Mouse (Mus musculus) liver, embryonic 11.5 days (tissue): Measurements from ENCODE around the gene Luzp1. TPM values are rescaled to one million over a fixed set of nuclear protein-coding genes. Genes with fewer than 3 reads are reported as not detected.

Experiments
- ATAC-seq: fragments of 200-750 bp; cut with Nextera tagmentation; replicated peaks from 2 replicates; pipeline ENCODE4 v1.8.0; 2017; ENCODE audit warnings: moderate number of reproducible peaks, mild to moderate bottlenecking, moderate TSS enrichment, moderate library complexity; ENCODE audit not compliant: low FRiP score
- DNase-seq: peaks from one replicate; pipeline ENCODE4 v3.0.0-alpha.2; 2017; ENCODE audit warnings: low spot score
- H3K27ac ChIP-seq: fragments of 300-500 bp; sonication (generic); 2 replicates; pipeline ENCODE4 v1.5.1; 2014; ENCODE audit warnings: mild to moderate bottlenecking, low read depth, low read length, control low read depth
- H3K27me3 ChIP-seq: fragments of 300-500 bp; sonication (generic); replicated peaks from 2 replicates; pipeline ENCODE4 v1.6.1; 2014; ENCODE audit warnings: low read length, mixed read lengths; ENCODE audit not compliant: control insufficient read depth, insufficient read depth
- H3K36me3 ChIP-seq: fragments of 300-500 bp; sonication (generic); 2 replicates; pipeline ENCODE4 v1.6.1; 2014; ENCODE audit warnings: mild to moderate bottlenecking, low read length, moderate library complexity, mixed read lengths; ENCODE audit not compliant: control insufficient read depth, insufficient read depth
- H3K4me1 ChIP-seq: fragments of 300-500 bp; sonication (generic); replicated peaks from 2 replicates; pipeline ENCODE4 v1.6.1; 2014; ENCODE audit warnings: low read length, mixed read lengths; ENCODE audit not compliant: control insufficient read depth, insufficient read depth
- H3K4me2 ChIP-seq: fragments of 300-500 bp; sonication (generic); 2 replicates; pipeline ENCODE4 v1.6.1; 2014; ENCODE audit warnings: mild to moderate bottlenecking, control low read depth, moderate library complexity
- H3K4me3 ChIP-seq: fragments of 300-500 bp; sonication (generic); 2 replicates; pipeline ENCODE4 v1.5.1; 2014; ENCODE audit warnings: low read depth, low read length, control low read depth
- H3K9ac ChIP-seq: fragments of 300-500 bp; sonication (generic); 2 replicates; pipeline ENCODE4 v1.6.1; 2014; ENCODE audit warnings: low read depth, low read length, control low read depth
- H3K9me3 ChIP-seq: fragments of 300-500 bp; sonication (generic); 2 replicates; pipeline ENCODE4 v1.6.1; 2016; ENCODE audit warnings: low read length, inconsistent platforms, mixed read lengths; ENCODE audit not compliant: control insufficient read depth
- WGBS: fragments of 180-500 bp; shearing (Covaris S2); extraction: QIAGEN DNeasy Blood & Tissue Kit; methylation state at CpG from one replicate; pipeline ENCODE4 v1.1.7; 2014; 5-methylcytosine and 5-hydroxymethylcytosine counted together
- polyA plus RNA-seq: library from polyadenylated mRNA; unstranded; fragments of >200 nt; fragmentation: Nextera tagmentation; extraction: Ambion mirVana; gene quantifications from 2 replicates; pipeline ENCODE4 v1.2.1, GENCODE M21; 2014

The Luzp1 gene
- polyA plus RNA-seq, 1 experiment from 2014 or later = 44.7 TPM

DNA sequence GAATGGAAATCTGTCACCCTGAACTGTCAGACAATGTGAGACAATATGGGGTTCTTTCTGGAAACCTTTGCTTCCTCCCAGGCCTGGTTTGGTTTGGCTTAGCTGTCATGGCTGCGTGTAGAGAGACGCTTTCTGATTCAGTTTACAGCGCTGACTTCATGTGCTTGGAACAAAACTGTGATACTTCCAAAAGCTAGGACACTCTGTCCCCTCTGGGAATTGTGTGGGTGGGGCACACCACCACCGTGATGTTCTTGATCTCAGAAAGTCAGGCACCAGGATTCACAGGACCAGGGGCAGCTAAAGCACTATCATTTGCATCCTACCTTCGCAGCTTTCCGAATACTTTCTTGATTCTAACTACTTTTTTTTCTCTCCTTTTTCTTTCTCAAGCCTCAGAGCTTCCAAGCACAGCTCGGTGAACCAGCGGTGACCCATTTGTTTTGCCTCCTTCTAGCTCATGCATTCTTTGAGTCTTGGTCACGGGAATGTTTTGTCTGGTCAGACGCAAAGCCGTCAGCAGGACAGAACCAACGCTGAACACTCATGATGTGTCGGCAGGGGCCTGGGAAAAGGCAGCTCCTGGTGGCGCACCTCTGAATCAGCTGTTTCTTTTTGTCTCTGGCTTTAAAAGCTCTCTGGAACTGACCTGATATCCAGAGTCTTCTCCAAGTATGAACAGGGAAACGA is 28.1 kb upstream of the Luzp1 start:
- WGBS = 81% methylated on average over 15 of the region's 15 CpGs
- no peaks in the 10 kb centered on the region for H3K9me3 ChIP-seq
- no peaks in the 10 kb centered on the region for H3K4me1 ChIP-seq
- H3K9ac ChIP-seq = no peak overlapping the region
- no peak overlapping the region for H3K4me2 ChIP-seq
- no peaks in the 10 kb centered on the region for H3K36me3 ChIP-seq
- H3K27me3 ChIP-seq = no peaks in the 10 kb centered on the region; the same call in 1 of the 2 replicates
- H3K4me3 ChIP-seq = no peak overlapping the region
- DNase-seq (no peak), ATAC-seq (no peak)
- no peak overlapping the region for H3K27ac ChIP-seq

GRCm38 (mm10) chr4:136444561-136444960 is 25.0 kb upstream of the Luzp1 start:
- Histone ChIP-seq H3K36me3 (no peaks in the 10 kb centered on the region), H3K9ac (no peak overlapping the region), H3K4me3 (no peak overlapping the region), H3K4me1 (no peaks in the 10 kb centered on the region), H3K27ac (no peak overlapping the region), H3K27me3 (no peaks in the 10 kb centered on the region), H3K4me2 (no peak overlapping the region), H3K9me3 (no peaks in the 10 kb centered on the region)
- WGBS = 74% methylated on average over 4 of the region's 4 CpGs
- no peak for DNase-seq
- ATAC-seq = no peak

GRCm38 (mm10) chr4:136449795-136450194 is 19.8 kb upstream of the Luzp1 start:
- H3K9ac ChIP-seq = no peak overlapping the region
- H3K9me3 ChIP-seq = no peaks in the 10 kb centered on the region
- peaks cover 4% of the 10 kb centered on the region for H3K4me1 ChIP-seq
- H3K27ac ChIP-seq = no peak overlapping the region
- WGBS = 80% methylated on average over 5 of the region's 5 CpGs
- no peak overlapping the region for H3K4me2 ChIP-seq
- no peak for ATAC-seq
- no peak overlapping the region for H3K4me3 ChIP-seq
- H3K27me3 ChIP-seq = no peaks in the 10 kb centered on the region
- no peaks in the 10 kb centered on the region for H3K36me3 ChIP-seq
- DNase-seq = no peak

DNA sequence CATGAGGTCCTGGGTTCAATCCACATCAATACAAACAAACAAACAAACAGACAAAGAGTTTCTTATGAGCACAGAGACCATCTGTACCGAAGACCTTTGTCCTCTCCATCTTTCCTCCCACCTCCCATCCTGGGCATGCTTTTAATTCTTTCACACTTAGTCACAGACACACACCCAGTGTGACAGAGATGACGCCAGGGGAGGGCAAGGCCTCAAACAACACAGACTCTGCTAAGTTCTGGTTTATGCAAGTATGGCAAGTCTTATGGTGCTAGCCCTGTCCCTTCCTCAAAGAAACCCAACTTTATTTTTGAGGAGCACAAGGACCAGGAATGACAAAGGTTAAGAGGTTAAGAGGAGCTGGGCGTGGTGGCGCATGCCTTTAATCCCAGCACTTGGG is 19.3 kb upstream of the Luzp1 start:
- Histone ChIP-seq H3K27ac (no peak overlapping the region), H3K4me1 (peaks cover 4% of the 10 kb centered on the region), H3K36me3 (no peaks in the 10 kb centered on the region), H3K9me3 (no peaks in the 10 kb centered on the region), H3K27me3 (no peaks in the 10 kb centered on the region), H3K4me2 (no peak overlapping the region), H3K4me3 (no peak overlapping the region), H3K9ac (no peak overlapping the region)
- ATAC-seq (no peak), DNase-seq (no peak)
- WGBS = 75% methylated on average over 4 of the region's 4 CpGs

- no peak for DNase-seq
Observed at GRCm38 (mm10) chr4:136451564-136451963, 18.0 kb upstream of the Luzp1 start.

DNA sequence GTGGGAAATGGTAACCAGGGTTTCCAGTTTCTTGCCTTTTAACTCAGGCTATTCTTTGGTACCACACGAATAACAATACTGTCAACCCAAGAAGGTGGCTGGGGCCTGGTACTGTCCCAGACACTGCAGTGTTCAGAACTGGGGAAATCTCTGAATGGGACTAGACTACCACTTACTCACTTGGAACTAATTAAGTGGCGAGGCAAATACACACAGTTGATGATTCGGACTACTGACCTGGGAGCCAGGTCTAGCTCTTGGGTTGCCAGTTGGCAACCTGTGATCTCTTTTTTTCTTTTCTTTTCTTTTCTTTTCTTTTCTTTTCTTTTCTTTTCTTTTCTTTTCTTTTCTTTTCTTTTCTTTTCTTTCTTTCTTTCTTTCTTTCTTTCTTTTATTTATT is 17.3 kb upstream of the Luzp1 start:
- Histone ChIP-seq H3K27me3 (no peaks in the 10 kb centered on the region), H3K27ac (no peak overlapping the region), H3K4me1 (peaks cover 4% of the 10 kb centered on the region), H3K4me3 (no peak overlapping the region), H3K4me2 (no peak overlapping the region), H3K9ac (no peak overlapping the region), H3K9me3 (no peaks in the 10 kb centered on the region), H3K36me3 (no peaks in the 10 kb centered on the region)
- 82% methylated on average over 3 of the region's 3 CpGs for WGBS
- ATAC-seq (no peak), DNase-seq (no peak)

More at GRCm38 (mm10) chr4:136451564-136451963, 18.0 kb upstream of the Luzp1 start:
- Histone ChIP-seq H3K27me3 (no peaks in the 10 kb centered on the region), H3K9ac (no peak overlapping the region), H3K4me1 (peaks cover 4% of the 10 kb centered on the region), H3K36me3 (no peaks in the 10 kb centered on the region), H3K4me3 (no peak overlapping the region), H3K9me3 (no peaks in the 10 kb centered on the region), H3K27ac (no peak overlapping the region), H3K4me2 (no peak overlapping the region)
- WGBS = 13% methylated on average over 6 of the region's 6 CpGs
- peak; percentile 43; the same call in 1 of the 2 replicates for ATAC-seq

DNA sequence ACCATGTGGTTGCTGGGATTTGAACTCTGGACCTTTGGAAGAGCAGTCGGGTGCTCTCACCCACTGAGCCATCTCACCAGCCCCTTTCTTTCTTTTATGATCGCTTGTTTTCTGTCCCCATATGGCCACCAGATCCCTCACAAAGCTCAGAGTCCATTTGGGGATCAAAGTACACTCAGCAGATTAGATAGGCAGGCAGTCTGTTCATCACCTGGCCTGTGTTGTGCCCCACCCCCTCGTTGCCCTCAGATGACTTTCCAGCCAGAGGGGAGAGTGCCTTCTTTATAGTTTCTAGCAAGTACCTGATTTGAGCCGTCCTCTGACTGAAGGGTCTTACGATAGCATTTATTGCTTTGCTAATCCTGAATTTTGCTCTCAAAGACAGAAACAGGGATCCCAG is 16.8 kb upstream of the Luzp1 start:
- no peak overlapping the region for H3K27ac ChIP-seq
- no peaks in the 10 kb centered on the region for H3K9me3 ChIP-seq
- no peak overlapping the region for H3K9ac ChIP-seq
- WGBS = 46% methylated on average over 5 of the region's 5 CpGs
- H3K27me3 ChIP-seq = no peaks in the 10 kb centered on the region
- H3K36me3 ChIP-seq = no peaks in the 10 kb centered on the region
- no peak overlapping the region for H3K4me2 ChIP-seq
- no peak overlapping the region for H3K4me3 ChIP-seq
- DNase-seq (no peak), ATAC-seq (no peak)
- H3K4me1 ChIP-seq = peaks cover 4% of the 10 kb centered on the region

- no peaks in the 10 kb centered on the region for H3K9me3 ChIP-seq
- DNase-seq (peak; percentile 70), ATAC-seq (no peak)
- peak overlapping the region; percentile 22 for H3K4me3 ChIP-seq
- H3K36me3 ChIP-seq = no peaks in the 10 kb centered on the region
- peak overlapping the region; percentile 61 for H3K4me2 ChIP-seq
- H3K4me1 ChIP-seq = peaks cover 4% of the 10 kb centered on the region
- 0 out of 2 replicates have a peak overlapping the region, but pooled peaks have one; percentile 32 for H3K9ac ChIP-seq
- WGBS = 5% methylated on average over 10 of the region's 10 CpGs
- no peak overlapping the region for H3K27ac ChIP-seq
- no peaks in the 10 kb centered on the region for H3K27me3 ChIP-seq
Observed at GRCm38 (mm10) chr4:136454850-136455260, 14.7 kb upstream of the Luzp1 start.

DNA sequence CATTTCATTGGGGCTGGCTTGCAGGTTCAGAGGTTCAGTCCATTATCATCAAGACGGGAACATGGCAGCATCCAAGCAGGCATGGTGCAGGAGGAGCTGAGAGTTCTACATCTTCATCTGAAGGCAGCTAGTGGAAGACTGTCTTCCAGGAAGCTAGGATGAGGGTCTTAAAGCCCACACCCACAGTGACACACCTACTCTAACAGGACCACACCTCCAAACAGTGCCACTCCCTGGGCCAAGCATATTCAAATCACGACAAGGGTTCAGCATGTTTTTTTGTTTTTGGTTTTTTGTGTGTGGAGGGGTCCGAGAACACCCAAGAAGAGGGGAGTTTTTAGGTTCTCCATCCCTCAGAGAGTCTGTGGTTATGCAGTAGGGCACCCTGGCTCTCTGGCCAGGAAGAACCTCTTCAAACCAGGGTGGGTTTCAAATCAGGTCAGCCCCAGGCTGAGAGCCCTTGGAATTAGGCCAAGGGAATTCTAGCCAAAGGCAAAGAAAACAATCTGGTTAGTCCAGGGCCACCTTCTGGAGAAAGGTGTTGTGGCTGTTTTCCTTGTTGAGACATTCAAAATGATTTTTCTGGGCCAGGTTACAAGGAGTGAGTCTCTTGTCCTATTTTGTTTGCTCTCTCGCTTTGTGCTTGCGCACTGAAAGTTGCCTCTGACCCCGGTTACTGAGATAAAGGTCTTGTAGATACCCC is 12.9 kb upstream of the Luzp1 start:
- no peak overlapping the region for H3K9ac ChIP-seq
- H3K36me3 ChIP-seq = no peaks in the 10 kb centered on the region
- H3K27me3 ChIP-seq = peaks cover 1% of the 10 kb centered on the region; the same call in 1 of the 2 replicates
- WGBS = 80% methylated on average over 6 of the region's 6 CpGs
- DNase-seq (no peak), ATAC-seq (no peak)
- no peak overlapping the region for H3K4me3 ChIP-seq
- peaks cover 2% of the 10 kb centered on the region for H3K4me1 ChIP-seq
- H3K9me3 ChIP-seq = no peaks in the 10 kb centered on the region
- H3K27ac ChIP-seq = no peak overlapping the region
- no peak overlapping the region for H3K4me2 ChIP-seq
